Mouse (Mus musculus) brain, embryonic 14.5 days (tissue): ENCODE results near the gene Lpar1. TPM values are rescaled to one million over a fixed set of nuclear protein-coding genes. Genes with fewer than 3 reads are reported as not detected.

ENCODE experiments used
- DNase-seq: peaks from one replicate; pipeline ENCODE4 v3.0.0-alpha.2; 2011; ENCODE audit warnings: low read depth
- CTCF ChIP-seq: fragments of 200-500 bp; IDR thresholded peaks from 2 replicates; pipeline ENCODE4 v1.5.1; 2012; ENCODE audit warnings: inconsistent platforms, mild to moderate bottlenecking, moderate library complexity, borderline replicate concordance; ENCODE audit not compliant: insufficient read depth, insufficient read length; ENCODE audit errors: extremely low read depth
- POLR2A ChIP-seq: fragments of 200-500 bp; IDR thresholded peaks from 2 replicates; pipeline ENCODE4 v1.6.1; 2012; ENCODE audit warnings: mild to moderate bottlenecking, inconsistent platforms, borderline replicate concordance; ENCODE audit not compliant: poor library complexity, insufficient read depth, insufficient read length, severe bottlenecking; ENCODE audit errors: extremely low read depth
- polyA plus RNA-seq: library from polyadenylated mRNA; depleted of rRNA; stranded (reverse); fragments of >200 nt; gene quantifications from 2 replicates; pipeline ENCODE4 v1.2.3, GENCODE M21; 2012; rRNA removed

Lpar1 gene
- polyA plus RNA-seq, 1 experiment = 11.9 TPM

- TF ChIP-seq CTCF (no peak), POLR2A (no peak)
- DNase-seq = peak; percentile 36
Measured at GRCm38 (mm10) chr4:58438654-58439053, 115.0 kb downstream of the Lpar1 start.

GRCm38 (mm10) chr4:58437271-58437670 is 116.4 kb downstream of the Lpar1 start:
- TF ChIP-seq POLR2A (no peak), CTCF (peak; percentile 6; the same call in 1 of the 2 replicates)
- no peak for DNase-seq

- no peak for TF ChIP-seq CTCF
- no peak for TF ChIP-seq POLR2A
- peak; percentile 81 for DNase-seq
Measured at GRCm38 (mm10) chr4:58423276-58423930, 130.3 kb downstream of the Lpar1 start.

GRCm38 (mm10) chr4:58419225-58419624 is 134.5 kb downstream of the Lpar1 start:
- no peak for TF ChIP-seq POLR2A
- DNase-seq = peak; percentile 17

GRCm38 (mm10) chr4:58417319-58417718 is 136.4 kb downstream of the Lpar1 start:
- peak; percentile 71 for DNase-seq
- no peak for TF ChIP-seq CTCF
- TF ChIP-seq POLR2A = no peak

- DNase-seq = no peak
- TF ChIP-seq CTCF = no peak
- no peak for TF ChIP-seq POLR2A
Measured at GRCm38 (mm10) chr4:58415537-58415936, 138.2 kb downstream of the Lpar1 start.

- no peak for DNase-seq
- no peak for TF ChIP-seq CTCF
- TF ChIP-seq POLR2A = no peak
Measured at GRCm38 (mm10) chr4:58413188-58414185, 140.2 kb downstream of the Lpar1 start.

- peak; percentile 39 for DNase-seq
- no peak for TF ChIP-seq POLR2A
- TF ChIP-seq CTCF = no peak
Measured at GRCm38 (mm10) chr4:58401973-58402501, 151.7 kb downstream of the Lpar1 start.

- TF ChIP-seq CTCF (no peak), POLR2A (no peak)
- DNase-seq = peak; percentile 84
Measured at GRCm38 (mm10) chr4:58400861-58401341, 152.8 kb downstream of the Lpar1 start.

Other genes starting within 250 kb of the Lpar1 start
- 0.33 and 0.71 TPM in 2 replicates for gene Olfr267, start 233.8 kb upstream of the Lpar1 start, polyA plus RNA-seq